Mouse (Mus musculus) limb, embryonic 10.5 days (tissue): ENCODE measurements around the gene Lpar5. TPM values are rescaled to one million over a fixed set of nuclear protein-coding genes. Genes with fewer than 3 reads are reported as not detected.

Experiments
- DNase-seq: peaks from one replicate; pipeline ENCODE4 v3.0.0-alpha.2; 2017; ENCODE audit warnings: low spot score
- H3K27ac ChIP-seq: fragments of 300-500 bp; sonication (generic); 2 replicates; pipeline ENCODE4 v1.5.1; 2016; ENCODE audit warnings: mild to moderate bottlenecking
- H3K27me3 ChIP-seq: fragments of 300-500 bp; sonication (generic); 2 replicates; pipeline ENCODE4 v1.6.1; 2016; ENCODE audit warnings: low read depth, mild to moderate bottlenecking; ENCODE audit not compliant: poor library complexity, severe bottlenecking
- H3K36me3 ChIP-seq: fragments of 300-500 bp; sonication (generic); 2 replicates; pipeline ENCODE4 v1.6.1; 2016; ENCODE audit warnings: mild to moderate bottlenecking, moderate library complexity
- H3K4me1 ChIP-seq: fragments of 300-500 bp; sonication (generic); 2 replicates; pipeline ENCODE4 v1.6.1; 2016
- H3K4me3 ChIP-seq: fragments of 300-500 bp; sonication (generic); 2 replicates; pipeline ENCODE4 v1.5.1; 2016; ENCODE audit warnings: mild to moderate bottlenecking, moderate library complexity
- H3K9me3 ChIP-seq: fragments of 300-500 bp; sonication (generic); replicated peaks from 2 replicates; pipeline ENCODE4 v1.6.1; 2016; ENCODE audit warnings: mild to moderate bottlenecking
- WGBS: fragments of 180-500 bp; shearing (Covaris S2); methylation state at CpG from one replicate; pipeline ENCODE4 v1.1.7; 2016; 5-methylcytosine and 5-hydroxymethylcytosine counted together
- polyA plus RNA-seq: library from polyadenylated mRNA; unstranded; fragments of >200 nt; fragmentation: Nextera tagmentation; extraction: Ambion mirVana; gene quantifications from 2 replicates; pipeline ENCODE4 v1.2.1, GENCODE M21; 2016

Lpar5 gene
- polyA plus RNA-seq, 1 experiment from 2014 or later: 0.14 TPM

GRCm38 (mm10) chr6:125089521-125090321 is 22.0 kb downstream of the Lpar5 start:
- H3K4me1 ChIP-seq: peaks cover 41% of the 10 kb centered on the region
- no peaks in the 10 kb centered on the region for H3K27me3 ChIP-seq
- WGBS: 3% methylated on average over 15 of the region's 15 CpGs
- no peaks in the 10 kb centered on the region for H3K36me3 ChIP-seq
- no peaks in the 10 kb centered on the region for H3K9me3 ChIP-seq
- peak; percentile 86 for DNase-seq
- peak overlapping the region; percentile 43 for H3K4me3 ChIP-seq
- H3K27ac ChIP-seq: peak overlapping the region; percentile 91

- no peaks in the 10 kb centered on the region for H3K9me3 ChIP-seq
- no peaks in the 10 kb centered on the region for H3K27me3 ChIP-seq
- no peak for DNase-seq
- H3K27ac ChIP-seq: peak overlapping the region; percentile 91
- H3K4me3 ChIP-seq: peak overlapping the region; percentile 43
- 57% methylated on average over 10 of the region's 10 CpGs for WGBS
- H3K4me1 ChIP-seq: peaks cover 47% of the 10 kb centered on the region
- H3K36me3 ChIP-seq: no peaks in the 10 kb centered on the region
Measured at GRCm38 (mm10) chr6:125090341-125091085, 22.8 kb downstream of the Lpar5 start.

GRCm38 (mm10) chr6:125092372-125092771 is 24.7 kb downstream of the Lpar5 start:
- DNase-seq: no peak

GRCm38 (mm10) chr6:125094843-125095242 is 27.1 kb downstream of the Lpar5 start:
- Histone ChIP-seq H3K4me1 (peaks cover 54% of the 10 kb centered on the region), H3K27me3 (no peaks in the 10 kb centered on the region), H3K27ac (peak overlapping the region; percentile 97; the same call in 1 of the 2 replicates), H3K4me3 (no peak overlapping the region), H3K9me3 (no peaks in the 10 kb centered on the region), H3K36me3 (peaks cover 28% of the 10 kb centered on the region)
- 52% methylated on average over 3 of the region's 3 CpGs for WGBS
- no peak for DNase-seq

More at GRCm38 (mm10) chr6:125092372-125092771, 24.7 kb downstream of the Lpar5 start:
- Histone ChIP-seq H3K4me3 (no peak overlapping the region), H3K4me1 (peaks cover 54% of the 10 kb centered on the region), H3K36me3 (peaks cover 3% of the 10 kb centered on the region; the same call in 1 of the 2 replicates), H3K9me3 (no peaks in the 10 kb centered on the region), H3K27ac (0 out of 2 replicates have a peak overlapping the region, but pooled peaks have one; percentile 17), H3K27me3 (no peaks in the 10 kb centered on the region)
- WGBS: 90% methylated on average over 5 of the region's 5 CpGs

- peak; percentile 97 for DNase-seq
- Histone ChIP-seq H3K4me3 (peak within 1 kb of the TSS; percentile 100), H3K27ac (peak within 1 kb of the TSS; percentile 97), H3K36me3 (peaks cover 36% of the 10 kb centered on the region), H3K4me1 (peaks cover 54% of the 10 kb centered on the region), H3K27me3 (no peaks in the 10 kb centered on the region), H3K9me3 (no peaks in the 10 kb centered on the region)
- WGBS: 3% methylated on average over 41 of the region's 45 CpGs
Measured at GRCm38 (mm10) chr6:125095391-125096278, 27.9 kb downstream of the Lpar5 start, which contains the start of gene Chd4. Gene Chd4 (plus strand): TSS chr6:125095981.

GRCm38 (mm10) chr6:125096279-125096596 is 28.5 kb downstream of the Lpar5 start:
- DNase-seq: no peak
- H3K4me3 ChIP-seq: peak overlapping the region; percentile 100
- no peaks in the 10 kb centered on the region for H3K9me3 ChIP-seq
- peaks cover 57% of the 10 kb centered on the region for H3K4me1 ChIP-seq
- WGBS: 3% methylated on average over 25 of the region's 32 CpGs
- H3K36me3 ChIP-seq: peaks cover 42% of the 10 kb centered on the region
- H3K27ac ChIP-seq: peak overlapping the region; percentile 97
- H3K27me3 ChIP-seq: no peaks in the 10 kb centered on the region

- H3K36me3 ChIP-seq: peaks cover 47% of the 10 kb centered on the region
- peak overlapping the region; percentile 97 for H3K27ac ChIP-seq
- peaks cover 62% of the 10 kb centered on the region for H3K4me1 ChIP-seq
- H3K27me3 ChIP-seq: no peaks in the 10 kb centered on the region
- no peaks in the 10 kb centered on the region for H3K9me3 ChIP-seq
- DNase-seq: peak; percentile 68
- H3K4me3 ChIP-seq: peak overlapping the region; percentile 100
- WGBS: under 1% methylated on average over 43 of the region's 44 CpGs
Measured at GRCm38 (mm10) chr6:125096597-125097345, 29.1 kb downstream of the Lpar5 start.

- H3K36me3 ChIP-seq: peaks cover 53% of the 10 kb centered on the region
- no peaks in the 10 kb centered on the region for H3K9me3 ChIP-seq
- no peaks in the 10 kb centered on the region for H3K27me3 ChIP-seq
- H3K4me1 ChIP-seq: peaks cover 66% of the 10 kb centered on the region
- DNase-seq: no peak
- 2% methylated on average over 12 of the region's 12 CpGs for WGBS
- H3K27ac ChIP-seq: peak overlapping the region; percentile 97
- H3K4me3 ChIP-seq: peak overlapping the region; percentile 100
Measured at GRCm38 (mm10) chr6:125097346-125097689, 29.6 kb downstream of the Lpar5 start.

- Histone ChIP-seq H3K36me3 (peaks cover 59% of the 10 kb centered on the region), H3K9me3 (no peaks in the 10 kb centered on the region), H3K27ac (peak overlapping the region; percentile 97; the same call in 1 of the 2 replicates), H3K4me3 (peak overlapping the region; percentile 100), H3K4me1 (peaks cover 68% of the 10 kb centered on the region), H3K27me3 (no peaks in the 10 kb centered on the region)
- DNase-seq: no peak
- 66% methylated on average over 8 of the region's 8 CpGs for WGBS
Measured at GRCm38 (mm10) chr6:125097951-125098350, 30.2 kb downstream of the Lpar5 start.

- H3K4me1 ChIP-seq: peaks cover 68% of the 10 kb centered on the region
- no peaks in the 10 kb centered on the region for H3K27me3 ChIP-seq
- no peaks in the 10 kb centered on the region for H3K9me3 ChIP-seq
- peaks cover 65% of the 10 kb centered on the region for H3K36me3 ChIP-seq
- WGBS: 73% methylated on average over 3 of the region's 3 CpGs
- H3K4me3 ChIP-seq: peak overlapping the region; percentile 100
- no peak for DNase-seq
- peak overlapping the region; percentile 50 for H3K27ac ChIP-seq
Measured at GRCm38 (mm10) chr6:125098513-125098912, 30.8 kb downstream of the Lpar5 start.

GRCm38 (mm10) chr6:125099421-125099971 is 31.8 kb downstream of the Lpar5 start:
- Histone ChIP-seq H3K36me3 (peaks cover 74% of the 10 kb centered on the region), H3K9me3 (no peaks in the 10 kb centered on the region), H3K4me1 (peaks cover 68% of the 10 kb centered on the region), H3K4me3 (peak overlapping the region; percentile 100), H3K27me3 (no peaks in the 10 kb centered on the region), H3K27ac (peak overlapping the region; percentile 70)
- 63% methylated on average over 5 of the region's 5 CpGs for WGBS
- DNase-seq: no peak
